Mouse (Mus musculus) left cerebral cortex, adult 9 months (tissue): ENCODE results near the gene Zc3h18.

Experiments
- DNase-seq, 2 experiments: peaks; one replicate each; pipeline ENCODE4 v3.0.0; 2022; ENCODE audit warnings: low spot score in 2 of 2

Zc3h18 gene

DNA sequence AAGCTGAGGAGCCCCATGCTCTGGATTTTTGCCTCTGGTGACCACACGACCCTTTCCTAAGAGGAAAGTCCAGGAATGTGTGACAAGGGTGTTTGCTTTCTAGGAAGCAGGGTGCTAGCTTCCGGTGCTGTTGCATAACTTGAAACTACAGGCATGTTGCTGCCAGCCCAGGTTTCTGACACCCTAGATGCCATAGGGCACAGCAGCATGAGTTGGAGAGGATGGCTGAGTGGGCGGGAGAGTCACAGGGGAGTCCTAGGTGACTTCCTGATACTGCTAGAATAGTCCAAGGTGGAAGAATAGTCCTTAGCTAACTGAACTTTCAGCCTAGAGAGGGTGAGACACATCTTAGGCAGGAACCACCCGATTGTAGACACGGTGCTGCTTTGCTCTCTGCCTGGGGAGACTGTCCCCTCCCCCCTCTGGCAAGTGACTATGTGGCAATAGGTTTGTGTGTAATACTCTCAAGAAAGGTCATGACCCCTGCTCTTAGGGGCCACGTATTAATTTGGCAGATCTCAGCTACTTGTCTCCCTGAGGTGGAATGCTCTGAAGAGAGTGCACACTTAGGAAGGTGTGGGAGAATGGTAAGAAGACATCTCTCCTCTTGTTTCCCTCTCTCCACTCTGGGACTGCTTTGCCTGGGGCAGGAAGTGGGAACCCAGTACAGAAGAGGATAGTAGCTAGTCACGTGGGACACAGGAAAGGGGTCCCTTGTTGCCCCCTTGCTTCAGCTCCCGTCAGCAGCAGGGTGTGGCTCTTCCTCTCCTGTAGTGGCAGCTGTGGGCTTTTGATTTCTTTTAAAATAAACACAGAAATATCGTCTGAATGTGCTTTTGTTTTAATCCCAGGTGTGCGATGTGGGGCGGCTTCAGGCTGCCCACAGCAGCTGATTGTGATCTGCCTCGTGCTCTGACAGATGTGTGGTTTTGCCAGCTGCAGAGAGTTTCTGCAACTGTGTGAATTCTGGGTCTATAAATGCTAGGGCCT is 87.5 kb downstream of the Zc3h18 start:
- DNase-seq, result no peak

DNA sequence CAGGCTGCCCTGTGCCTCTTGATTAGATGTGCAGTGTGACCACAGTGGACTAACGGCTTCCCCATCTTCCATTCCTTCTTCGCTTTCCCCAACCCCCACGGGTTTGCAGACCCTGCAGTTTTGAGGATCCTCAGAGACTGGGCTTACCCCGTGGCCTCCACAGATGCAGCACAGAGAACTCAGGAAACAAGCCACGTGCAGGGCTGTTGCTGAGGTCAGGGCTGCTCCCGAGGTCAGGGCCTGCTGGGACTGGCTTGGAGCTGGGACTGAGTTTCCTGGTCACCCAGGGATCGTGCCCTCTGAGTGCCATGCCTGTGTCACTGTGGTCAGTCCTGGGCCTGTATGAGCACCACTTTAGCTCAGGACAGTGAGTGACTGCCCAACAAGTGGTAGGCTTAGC is 88.6 kb downstream of the Zc3h18 start:
- no peak for DNase-seq
